Mouse (Mus musculus): Measurements from ENCODE around the gene Dnajc19. TPM values are rescaled to one million over a fixed set of nuclear protein-coding genes. Genes with fewer than 3 reads are reported as not detected.

The Dnajc19 gene
- total and polyA plus RNA-seq, 3 experiments: 82.8 to 118 (median 116) TPM

- TF ChIP-seq MAFK (IDR thresholded peaks at IDR 0.05; ENCODE audit: insufficient replicate concordance, low read length) (no peak), RCOR1 (conservative IDR thresholded peaks at IDR 0.05; ENCODE audit: low read depth, low read length) (no peak), GABPA (IDR thresholded peaks at IDR 0.05; ENCODE audit: insufficient replicate concordance, low read depth, low read length) (no peak), ZKSCAN1 (IDR thresholded peaks at IDR 0.05; ENCODE audit: borderline replicate concordance, low read depth, low read length) (no peak), UBTF (IDR thresholded peaks at IDR 0.05; ENCODE audit: low read depth, low read length) (no peak), TCF12 (IDR thresholded peaks at IDR 0.05; ENCODE audit: low read depth, low read length) (no peak), POLR2A (IDR thresholded peaks at IDR 0.05; ENCODE audit: low read depth, low read length) (no peak), USF2 (conservative IDR thresholded peaks at IDR 0.05; ENCODE audit: low read depth, low read length) (no peak), USF1 (IDR thresholded peaks at IDR 0.05; ENCODE audit: low read depth, low read length) (no peak), SIN3A (IDR thresholded peaks at IDR 0.05; ENCODE audit: low read length) (no peak), MAZ (IDR thresholded peaks at IDR 0.05; ENCODE audit: low read depth, low read length) (no peak), JUN (IDR thresholded peaks at IDR 0.05; ENCODE audit: insufficient read depth, low read depth, low read length) (no peak), RAD21 (IDR thresholded peaks at IDR 0.05; ENCODE audit: low read depth, low read length) (no peak), CHD2 (IDR thresholded peaks at IDR 0.05; ENCODE audit: low read length) (no peak), BHLHE40 (IDR thresholded peaks at IDR 0.05; ENCODE audit: low read depth, low read length) (no peak), E2F4 (IDR thresholded peaks at IDR 0.05; ENCODE audit: insufficient replicate concordance, low read depth, low read length) (no peak), CHD1 (IDR thresholded peaks at IDR 0.05; ENCODE audit: low read depth, low read length) (no peak), EP300 (IDR thresholded peaks at IDR 0.05; ENCODE audit: low read length) (no peak), ZMIZ1 (IDR thresholded peaks at IDR 0.05; ENCODE audit: low read depth, low read length) (no peak)
- Histone ChIP-seq H3K27ac (ENCODE audit: insufficient read depth, low read depth) (no peak overlapping the region), H3K27me3 (replicated peaks) (no peaks in the 10 kb centered on the region), H3K4me1 (ENCODE audit: control insufficient read depth in 1 of 2, insufficient read depth in 2 of 2) (peaks cover 0 to 14% of the 10 kb centered on the region in 2 experiments; a peak in 2 of 4 replicates), H3K9ac (ENCODE audit: insufficient read depth, low read depth) (no peak overlapping the region), H3K9me3 (replicated peaks; ENCODE audit: low read length) (no peaks in the 10 kb centered on the region), H3K4me2 (ENCODE audit: insufficient read depth, low read depth, poor library complexity, severe bottlenecking) (no peak overlapping the region), H3K79me2 (replicated peaks; ENCODE audit: control insufficient read depth, extremely low read depth, insufficient read depth, poor library complexity, severe bottlenecking) (no peaks in the 10 kb centered on the region), H3K4me3 (replicated peaks in 1 of 3; ENCODE audit: low read depth in 2 of 3, low read length in 2 of 3, poor library complexity in 1 of 3) (no peak overlapping the region), H3K36me3 (replicated peaks in 1 of 2; ENCODE audit: control insufficient read depth in 1 of 2, insufficient read depth in 1 of 2, low read length in 1 of 2) (no peaks in the 10 kb centered on the region)
- dilution Hi-C loops (cut with MboI; ENCODE audit: extremely low pct_ligation_motif_present, extremely low pct_unique_long_range_greater_than_20kb, low sequenced_read_pairs): no loop called here
- in situ Hi-C loops (cut with MboI; ENCODE audit: low pct_ligation_motif_present, low pct_unique_long_range_greater_than_20kb, low sequenced_read_pairs): no loop called here
- DNase-seq (ENCODE audit: extremely low read depth): no peak
Observed at GRCm38 (mm10) chr3:34129957-34130356, 48.8 kb upstream of the Dnajc19 start.

DNA sequence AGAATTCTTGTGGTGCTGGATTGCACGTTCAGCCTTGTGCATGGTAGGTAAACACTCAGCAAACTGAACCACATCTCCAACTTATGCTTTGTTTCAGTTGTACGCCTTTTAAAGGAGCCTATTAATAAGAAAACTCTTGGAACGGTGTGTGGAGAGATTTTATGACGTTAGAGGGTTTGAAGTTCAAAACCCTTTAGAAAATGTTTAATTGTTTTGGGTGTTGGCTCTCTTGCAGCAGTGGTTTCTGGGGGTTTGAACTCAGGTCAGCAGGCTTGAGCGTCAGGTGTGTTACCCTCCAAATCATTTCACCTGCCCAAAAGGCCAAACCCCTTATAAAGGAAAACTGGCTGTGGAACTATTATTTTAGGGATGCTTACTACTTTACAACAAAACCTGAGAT is 40.2 kb upstream of the Dnajc19 start:
- no peak overlapping the region for H3K4me3 ChIP-seq (replicated peaks in 1 of 3; ENCODE audit: low read depth in 2 of 3, low read length in 2 of 3, poor library complexity in 1 of 3)
- H3K27me3 ChIP-seq (replicated peaks): no peaks in the 10 kb centered on the region
- no peak overlapping the region for H3K9ac ChIP-seq (ENCODE audit: insufficient read depth, low read depth)
- peaks cover 2% of the 10 kb centered on the region for H3K9me3 ChIP-seq (replicated peaks; ENCODE audit: low read length)
- DNase-seq (ENCODE audit: extremely low read depth): no peak
- H3K27ac ChIP-seq (ENCODE audit: insufficient read depth, low read depth): no peak overlapping the region
- H3K4me1 ChIP-seq (ENCODE audit: control insufficient read depth in 1 of 2, insufficient read depth in 2 of 2): 0 out of 4 replicates have a peak, but pooled peaks cover 0 to 2% of the 10 kb centered on the region in 2 experiments
- no peak overlapping the region for H3K4me2 ChIP-seq (ENCODE audit: insufficient read depth, low read depth, poor library complexity, severe bottlenecking)
- dilution Hi-C loops (cut with MboI; ENCODE audit: extremely low pct_ligation_motif_present, extremely low pct_unique_long_range_greater_than_20kb, low sequenced_read_pairs): no loop called here
- no peaks in the 10 kb centered on the region for H3K36me3 ChIP-seq (replicated peaks in 1 of 2; ENCODE audit: control insufficient read depth in 1 of 2, insufficient read depth in 1 of 2, low read length in 1 of 2)
- in situ Hi-C loops (cut with MboI; ENCODE audit: low pct_ligation_motif_present, low pct_unique_long_range_greater_than_20kb, low sequenced_read_pairs): no loop called here
- H3K79me2 ChIP-seq (replicated peaks; ENCODE audit: control insufficient read depth, extremely low read depth, insufficient read depth, poor library complexity, severe bottlenecking): no peaks in the 10 kb centered on the region
- TF ChIP-seq ZKSCAN1 (IDR thresholded peaks at IDR 0.05; ENCODE audit: borderline replicate concordance, low read depth, low read length) (no peak), USF2 (conservative IDR thresholded peaks at IDR 0.05; ENCODE audit: low read depth, low read length) (no peak), SMC3 (IDR thresholded peaks at IDR 0.05; ENCODE audit: low read depth, low read length) (no peak), MEF2A (IDR thresholded peaks at IDR 0.05; ENCODE audit: borderline replicate concordance, low read depth, low read length) (no peak), KAT2A (IDR thresholded peaks at IDR 0.05; ENCODE audit: insufficient replicate concordance, low read length) (no peak), MAFK (IDR thresholded peaks at IDR 0.05; ENCODE audit: insufficient replicate concordance, low read length) (no peak)
